Mouse (Mus musculus): ENCODE data around the gene Lbr.
"Not testable (repeated sequence)": the region's sequence is repeated elsewhere in the genome, so short reads cannot be mapped to it uniquely, and the experiment has no call there.

Gene Lbr

DNA sequence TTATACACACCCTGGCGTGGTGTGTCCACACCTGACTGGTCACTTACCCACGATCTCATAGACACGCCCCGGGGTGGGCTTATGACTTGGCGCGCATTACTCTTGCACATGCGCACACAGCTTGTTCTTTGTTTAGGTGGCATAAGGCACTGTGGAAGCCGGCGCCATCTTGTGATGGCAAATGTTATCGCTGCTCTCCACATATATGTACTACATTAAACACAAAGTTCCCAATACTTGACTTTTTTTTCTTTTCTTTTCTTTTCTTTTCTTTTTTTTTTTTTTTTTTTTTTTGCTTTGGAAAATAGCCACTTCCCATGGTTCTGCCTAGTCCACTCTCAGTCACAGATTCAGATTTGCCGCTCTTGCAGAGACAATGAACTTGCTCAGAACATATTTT, 60.2 kb downstream of the Lbr start:
- not testable (repeated sequence) for DNase-seq (ENCODE audit: low spot score in 2 of 2)

- DNase-seq (ENCODE audit: low spot score in 2 of 2) = no peak
These were observed 66.3 kb downstream of the Lbr start for GRCm38 (mm10) chr1:181776541-181776940.

- no peak for DNase-seq (ENCODE audit: low spot score in 2 of 2)
These were observed 71.0 kb downstream of the Lbr start for GRCm38 (mm10) chr1:181771871-181772270.

DNA sequence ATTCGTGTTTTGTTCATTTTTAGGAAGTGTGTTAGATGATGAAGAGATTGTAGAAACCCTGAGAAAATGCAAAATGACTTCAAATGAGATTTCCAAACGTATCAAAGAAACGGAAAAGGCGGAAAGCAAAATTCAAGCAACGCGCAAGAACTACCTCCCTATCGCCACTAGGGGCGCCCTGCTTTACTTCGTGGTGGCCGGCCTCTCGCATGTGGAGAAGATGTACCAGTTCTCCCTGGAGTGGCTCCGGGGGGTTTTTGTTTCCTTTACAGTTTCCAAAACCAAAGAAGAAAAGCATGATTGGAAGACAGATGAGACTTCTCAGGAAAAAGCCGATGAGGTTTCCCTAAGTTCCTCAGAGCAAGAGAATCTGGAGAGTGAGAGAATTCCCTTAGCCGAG, 73.5 kb downstream of the Lbr start:
- no peak for DNase-seq (ENCODE audit: low spot score in 2 of 2)

All from urinary bladder, adult 18-20 months (tissue).